Mouse (Mus musculus) liver, postnatal 0 days (tissue): ENCODE measurements at regions not wholly inside any gene's neighbourhood (a gene's known extent, or its start where the extent isn't known, plus 50 kb on each side); places are given as distances from the start of the nearest gene placed in this dataset.

ENCODE experiments used
- CTCF ChIP-seq: sonication (generic); IDR thresholded peaks from 2 replicates; pipeline ENCODE4 v1.5.1; 2016; ENCODE audit warnings: antibody characterized with exemption, low read depth
- EP300 ChIP-seq: IDR thresholded peaks from 2 replicates; pipeline ENCODE4 v1.6.1; 2016; ENCODE audit warnings: antibody characterized with exemption, low read depth, mild to moderate bottlenecking

DNA sequence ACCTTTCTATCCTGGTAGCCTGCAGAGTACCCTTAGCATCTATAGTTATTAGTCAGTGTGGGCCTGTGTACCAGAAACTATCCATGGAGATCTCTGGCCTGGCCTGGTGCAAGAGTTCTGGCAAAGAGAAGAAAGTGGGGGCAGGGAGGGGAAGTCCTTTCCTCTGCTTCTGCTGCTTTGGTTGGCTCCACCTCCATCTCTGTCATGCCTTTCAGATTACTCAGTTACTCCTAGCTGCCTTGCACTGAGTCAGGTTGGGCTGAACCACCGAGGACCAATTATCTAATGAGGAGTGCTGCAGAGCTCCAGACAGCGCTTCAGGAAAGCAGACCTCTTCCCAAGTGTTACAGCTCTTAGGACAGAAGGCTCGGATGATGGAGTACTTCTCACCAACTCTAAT is 500.0 kb upstream of the Tmprss15 start:
- TF ChIP-seq CTCF: no peak
- no peak for TF ChIP-seq EP300
